Mouse (Mus musculus) heart, adult 9 months (tissue): ENCODE data around the gene C2cd5.

Experiments used
- DNase-seq, 2 experiments: peaks; one replicate each; pipeline ENCODE4 v3.0.0; 2022; ENCODE audit warnings: low spot score in 2 of 2

Gene C2cd5

GRCm38 (mm10) chr6:143073476-143073875 is 26.5 kb downstream of the C2cd5 start:
- no peak for DNase-seq

GRCm38 (mm10) chr6:143072412-143073014 is 27.4 kb downstream of the C2cd5 start:
- peak; percentile 20 to 27 for DNase-seq

GRCm38 (mm10) chr6:143070736-143071135 is 29.2 kb downstream of the C2cd5 start:
- DNase-seq: no peak

- no peak for DNase-seq
Measured at GRCm38 (mm10) chr6:143070019-143070418, 29.9 kb downstream of the C2cd5 start.

GRCm38 (mm10) chr6:143069606-143070005 is 30.3 kb downstream of the C2cd5 start:
- no peak for DNase-seq

- DNase-seq: no peak
Measured at GRCm38 (mm10) chr6:143068181-143068915, 31.6 kb downstream of the C2cd5 start.

GRCm38 (mm10) chr6:143067654-143068053 is 32.3 kb downstream of the C2cd5 start:
- DNase-seq: no peak

- no peak for DNase-seq
Measured at GRCm38 (mm10) chr6:143066859-143067258, 33.1 kb downstream of the C2cd5 start.

GRCm38 (mm10) chr6:143064047-143064446 is 35.9 kb downstream of the C2cd5 start:
- DNase-seq: no peak

GRCm38 (mm10) chr6:143057601-143058000 is 42.3 kb downstream of the C2cd5 start:
- no peak for DNase-seq

- no peak for DNase-seq
Measured at GRCm38 (mm10) chr6:143051566-143051965, 48.4 kb downstream of the C2cd5 start.

- peak in 1 of 2 experiments; percentile 4 for DNase-seq
Measured at GRCm38 (mm10) chr6:143049791-143050555, 50.0 kb downstream of the C2cd5 start.

GRCm38 (mm10) chr6:143049117-143049516 is 50.8 kb downstream of the C2cd5 start:
- no peak for DNase-seq

GRCm38 (mm10) chr6:143047538-143048258 is 52.2 kb downstream of the C2cd5 start:
- no peak for DNase-seq

GRCm38 (mm10) chr6:143041578-143041977 is 58.4 kb downstream of the C2cd5 start:
- no peak for DNase-seq

- no peak for DNase-seq
Measured at GRCm38 (mm10) chr6:143035261-143035660, 64.7 kb downstream of the C2cd5 start.

GRCm38 (mm10) chr6:143034503-143034902 is 65.4 kb downstream of the C2cd5 start:
- DNase-seq: no peak

GRCm38 (mm10) chr6:143030521-143030920 is 69.4 kb downstream of the C2cd5 start:
- no peak for DNase-seq

GRCm38 (mm10) chr6:143027896-143028295 is 72.0 kb downstream of the C2cd5 start:
- no peak for DNase-seq

GRCm38 (mm10) chr6:143027402-143027801 is 72.5 kb downstream of the C2cd5 start:
- no peak for DNase-seq

GRCm38 (mm10) chr6:143023691-143024090 is 76.2 kb downstream of the C2cd5 start:
- DNase-seq: no peak

- DNase-seq: no peak
Measured at GRCm38 (mm10) chr6:143021756-143022155, 78.2 kb downstream of the C2cd5 start.
